Mouse (Mus musculus): ENCODE data around the gene Gm4969. TPM values are rescaled to one million over a fixed set of nuclear protein-coding genes. Genes with fewer than 3 reads are reported as not detected.

The Gm4969 gene
- total RNA-seq, 2 experiments from 2014 or later, result 0.21 to 0.27 TPM

DNA sequence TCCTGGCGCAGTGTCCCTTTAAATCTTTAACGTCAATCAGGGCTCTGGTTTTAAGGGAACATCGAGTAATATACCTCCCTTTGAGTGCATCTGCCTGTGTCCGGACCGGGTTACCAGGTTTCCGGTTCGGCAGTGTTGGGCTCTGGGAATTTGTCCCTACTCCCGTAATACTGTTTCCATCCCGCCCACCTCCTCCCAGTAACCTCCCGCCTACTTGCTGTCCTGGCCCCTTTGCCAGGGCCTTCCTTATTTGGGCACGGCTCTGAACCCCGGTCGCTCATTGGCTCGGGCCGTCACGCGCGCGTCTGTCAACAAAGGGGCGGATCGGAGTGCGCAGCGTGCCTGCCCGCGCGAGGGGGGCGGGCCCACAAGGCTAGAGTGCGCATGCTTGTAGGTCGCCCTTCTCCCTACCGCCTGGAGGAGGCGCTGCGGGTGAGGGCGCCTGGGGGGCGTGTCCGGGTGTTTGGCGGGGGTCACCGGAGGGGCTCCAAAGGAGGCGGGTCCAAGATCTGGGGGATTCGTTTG lies 13.2 kb upstream of the Gm4969 start:
- peak; percentile 94 to 96 for DNase-seq (ENCODE audit: extremely low spot score in 1 of 2, low spot score in 2 of 2)
- peak overlapping the region; percentile 95 for H3K27ac ChIP-seq
- TF ChIP-seq CTCF (IDR thresholded peaks at IDR 0.05), result peak; percentile 90
- intact Hi-C loops (cut with DNase I), result no loop called here
- peak overlapping the region; percentile 45 for H3K4me3 ChIP-seq

DNA sequence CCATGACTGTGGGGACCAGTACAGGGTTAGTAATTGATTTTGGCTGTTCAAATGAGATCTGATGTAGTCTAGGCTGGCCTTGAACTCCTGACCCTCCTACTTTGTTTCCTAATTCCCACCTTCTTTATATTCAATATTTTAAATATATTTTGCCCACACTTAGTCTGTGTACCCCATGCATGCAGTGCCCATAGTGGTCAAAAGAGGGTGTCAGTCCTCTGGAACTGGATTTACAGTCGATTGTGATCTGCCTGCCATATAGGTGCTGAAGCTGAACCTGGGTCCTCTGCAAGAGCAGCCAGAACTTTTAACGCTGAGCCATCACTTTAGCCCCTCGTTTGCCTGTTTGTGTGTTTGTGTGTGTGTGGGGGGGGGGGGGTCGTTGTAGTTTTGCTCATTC lies 12.5 kb upstream of the Gm4969 start:
- intact Hi-C loops (cut with DNase I), result no loop called here
- no peak for DNase-seq (ENCODE audit: extremely low spot score in 1 of 2, low spot score in 2 of 2)
- peak; percentile 35 for TF ChIP-seq CTCF (IDR thresholded peaks at IDR 0.05)
- H3K27ac ChIP-seq, result peak overlapping the region; percentile 95
- peak overlapping the region; percentile 45 for H3K4me3 ChIP-seq

DNA sequence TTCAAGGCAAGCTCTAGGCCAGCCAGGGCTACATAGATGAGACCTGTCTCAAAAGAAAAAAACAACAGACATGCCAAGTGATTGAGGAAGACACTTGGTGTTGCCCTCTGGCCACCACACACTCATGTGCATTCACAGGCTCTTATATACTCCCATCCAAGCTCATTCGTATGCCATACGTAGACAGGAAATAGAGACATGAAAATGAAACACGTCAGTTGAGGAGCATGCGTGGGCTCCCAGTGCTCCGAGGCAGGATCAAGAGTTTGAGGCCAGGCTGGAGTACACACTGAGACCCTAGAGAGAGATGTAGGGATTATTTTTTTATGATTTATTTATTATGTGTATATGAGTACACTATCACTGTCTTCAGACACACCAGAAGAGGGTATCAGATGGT lies 11.2 kb upstream of the Gm4969 start:
- H3K4me3 ChIP-seq, result no peak overlapping the region
- DNase-seq (ENCODE audit: extremely low spot score in 1 of 2, low spot score in 2 of 2), result no peak
- no peak for TF ChIP-seq CTCF (IDR thresholded peaks at IDR 0.05)
- no peak overlapping the region for H3K27ac ChIP-seq
- intact Hi-C loops (cut with DNase I), result no loop called here

DNA sequence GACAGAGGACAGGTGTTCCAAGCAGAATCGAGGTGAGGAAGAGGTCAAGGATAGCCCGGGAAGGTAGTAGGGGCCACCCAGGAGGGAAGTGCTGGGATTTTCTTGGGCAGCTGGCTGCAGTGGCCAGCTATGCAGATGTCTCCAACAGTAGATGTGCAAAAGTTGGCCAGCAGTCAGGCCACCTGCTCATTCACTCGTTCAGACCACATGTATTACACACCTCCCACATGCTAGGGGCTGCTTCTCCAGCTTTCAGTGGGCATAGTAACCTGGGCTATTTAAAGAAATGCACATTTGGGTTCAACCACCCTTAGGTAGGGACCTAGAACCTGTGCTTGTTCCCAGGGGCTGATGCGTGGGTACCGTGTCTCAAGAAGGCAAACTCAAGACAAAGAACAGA lies 9.6 kb upstream of the Gm4969 start:
- no peak overlapping the region for H3K4me3 ChIP-seq
- no peak overlapping the region for H3K27ac ChIP-seq
- intact Hi-C loops (cut with DNase I), result no loop called here
- no peak for TF ChIP-seq CTCF (IDR thresholded peaks at IDR 0.05)
- no peak for DNase-seq (ENCODE audit: extremely low spot score in 1 of 2, low spot score in 2 of 2)

GRCm38 (mm10) chr7:19124713-19125112 lies 6.5 kb upstream of the Gm4969 start:
- DNase-seq (ENCODE audit: extremely low spot score in 1 of 2, low spot score in 2 of 2), result no peak
- intact Hi-C loops (cut with DNase I), result no loop called here
- Histone ChIP-seq H3K4me3 (no peak overlapping the region), H3K27ac (no peak overlapping the region)
- TF ChIP-seq CTCF (IDR thresholded peaks at IDR 0.05), result no peak

- no peak overlapping the region for H3K27ac ChIP-seq
- no peak for TF ChIP-seq CTCF (IDR thresholded peaks at IDR 0.05)
- DNase-seq (ENCODE audit: extremely low spot score in 1 of 2, low spot score in 2 of 2), result no peak
- H3K4me3 ChIP-seq, result no peak overlapping the region
- intact Hi-C loops (cut with DNase I), result no loop called here
These were observed 3.5 kb upstream of the Gm4969 start for GRCm38 (mm10) chr7:19121686-19122085.

DNA sequence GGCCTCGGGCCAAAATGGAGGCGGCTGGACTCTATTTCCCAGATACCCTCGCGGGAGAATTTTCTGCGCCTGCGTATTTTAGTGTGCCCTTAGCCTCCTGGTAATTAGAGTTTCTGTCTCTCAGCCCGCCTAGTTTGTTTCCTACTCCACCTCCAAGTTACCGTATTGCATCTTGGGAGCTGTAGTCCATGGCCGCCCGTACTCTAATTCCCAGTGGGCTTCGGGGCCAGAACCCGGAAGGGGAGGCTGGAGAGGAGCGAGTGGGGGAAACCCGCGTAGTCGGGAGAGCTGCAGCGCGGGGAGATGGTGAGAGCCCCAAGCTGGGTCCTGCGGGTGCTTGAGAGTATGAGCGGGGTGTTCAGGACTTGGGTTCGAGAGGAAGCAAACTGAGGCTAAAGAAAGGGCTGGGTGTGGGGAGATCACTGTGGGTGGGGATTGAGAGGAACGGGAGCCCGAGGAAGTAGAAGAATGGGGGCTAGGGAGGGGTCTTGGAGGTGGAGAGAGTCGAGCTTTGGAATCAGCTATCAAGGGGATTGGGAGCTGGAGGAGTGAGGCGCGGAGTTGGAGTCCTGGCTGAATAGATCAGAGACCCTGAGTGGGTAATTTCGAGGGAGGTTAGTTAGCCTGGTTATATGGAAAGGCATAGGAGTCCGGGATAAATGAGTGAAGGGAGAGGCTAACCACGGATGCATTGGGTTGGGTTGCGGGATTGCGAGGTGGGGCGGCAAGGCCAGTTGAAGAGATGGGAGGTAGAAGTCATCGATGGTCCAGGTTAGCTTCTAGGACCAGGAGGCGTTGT lies 1.7 kb upstream of the Gm4969 start, which contains the start of gene Fbxo46:
Gene Fbxo46 (plus strand): TSS at position 229 of the 799 bp plus-strand sequence.
- H3K27ac ChIP-seq, result peak within 1 kb of the TSS; percentile 80
- peak; percentile 88 to 90 for DNase-seq (ENCODE audit: extremely low spot score in 1 of 2, low spot score in 2 of 2)
- no peak for TF ChIP-seq CTCF (IDR thresholded peaks at IDR 0.05)
- H3K4me3 ChIP-seq, result peak within 1 kb of the TSS; percentile 86
- intact Hi-C loops (cut with DNase I), result no loop called here

- intact Hi-C loops (cut with DNase I), result no loop called here
- no peak for TF ChIP-seq CTCF (IDR thresholded peaks at IDR 0.05)
- DNase-seq (ENCODE audit: extremely low spot score in 1 of 2, low spot score in 2 of 2), result no peak
- H3K27ac ChIP-seq, result no peak overlapping the region
- H3K4me3 ChIP-seq, result no peak overlapping the region
These were observed 915 bp upstream of the Gm4969 start for GRCm38 (mm10) chr7:19119083-19119482.

GRCm38 (mm10) chr7:19109565-19109964 lies 8.6 kb downstream of the Gm4969 start:
- H3K4me3 ChIP-seq, result no peak overlapping the region
- no peak for TF ChIP-seq CTCF (IDR thresholded peaks at IDR 0.05)
- intact Hi-C loops (cut with DNase I), result no loop called here
- no peak overlapping the region for H3K27ac ChIP-seq
- DNase-seq (ENCODE audit: extremely low spot score in 1 of 2, low spot score in 2 of 2), result no peak

GRCm38 (mm10) chr7:19107436-19107835 lies 10.7 kb downstream of the Gm4969 start:
- TF ChIP-seq CTCF (IDR thresholded peaks at IDR 0.05), result no peak
- no peak overlapping the region for H3K27ac ChIP-seq
- intact Hi-C loops (cut with DNase I), result no loop called here
- DNase-seq (ENCODE audit: extremely low spot score in 1 of 2, low spot score in 2 of 2), result no peak
- H3K4me3 ChIP-seq, result no peak overlapping the region

GRCm38 (mm10) chr7:19104486-19104885 lies 13.7 kb downstream of the Gm4969 start:
- intact Hi-C loops (cut with DNase I), result no loop called here
- Histone ChIP-seq H3K4me3 (no peak overlapping the region), H3K27ac (no peak overlapping the region)
- no peak for DNase-seq (ENCODE audit: extremely low spot score in 1 of 2, low spot score in 2 of 2)
- TF ChIP-seq CTCF (IDR thresholded peaks at IDR 0.05), result no peak

DNA sequence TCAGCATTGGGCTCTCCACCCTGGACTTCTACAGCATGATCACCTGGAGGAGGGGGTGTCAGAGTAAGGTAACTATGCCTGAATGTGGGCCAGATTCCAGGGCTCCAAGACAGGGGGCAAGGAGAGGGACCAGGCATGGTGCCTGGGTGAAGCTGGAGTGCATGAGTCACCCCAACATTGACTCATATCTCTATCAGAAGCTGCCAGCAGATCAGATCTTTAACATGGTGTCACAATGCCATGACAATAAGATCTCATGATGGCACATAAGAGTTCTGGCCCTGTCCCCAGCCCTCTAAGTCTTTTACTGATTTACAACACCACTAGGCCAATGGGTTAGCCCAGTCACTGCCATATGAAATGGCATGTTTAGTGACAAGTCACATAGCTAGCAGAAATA lies 14.4 kb downstream of the Gm4969 start:
- intact Hi-C loops (cut with DNase I), result no loop called here
- TF ChIP-seq CTCF (IDR thresholded peaks at IDR 0.05), result no peak
- H3K4me3 ChIP-seq, result no peak overlapping the region
- DNase-seq (ENCODE audit: extremely low spot score in 1 of 2, low spot score in 2 of 2), result no peak
- H3K27ac ChIP-seq, result no peak overlapping the region

DNA sequence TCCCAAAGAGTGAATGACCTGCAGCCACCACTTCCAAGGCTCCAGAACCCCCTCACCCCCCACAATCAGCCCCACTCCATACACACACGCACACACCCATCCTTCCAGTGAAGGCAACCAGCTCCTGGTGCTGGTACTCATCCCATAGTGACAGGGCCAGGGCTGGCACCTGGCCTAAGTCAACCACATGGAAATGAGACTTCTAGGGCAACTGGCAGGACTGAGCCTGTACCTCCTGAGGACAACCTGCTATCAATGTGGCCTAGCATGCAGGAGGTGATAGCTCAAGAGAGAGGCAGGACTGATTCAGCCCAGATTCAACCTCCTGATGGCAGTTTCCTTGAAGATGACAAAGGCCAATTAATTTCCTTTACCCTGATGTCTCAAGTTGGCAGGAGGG lies 17.9 kb downstream of the Gm4969 start:
- no peak for TF ChIP-seq CTCF (IDR thresholded peaks at IDR 0.05)
- Histone ChIP-seq H3K4me3 (no peak overlapping the region), H3K27ac (no peak overlapping the region)
- intact Hi-C loops (cut with DNase I), result no loop called here
- DNase-seq (ENCODE audit: extremely low spot score in 1 of 2, low spot score in 2 of 2), result no peak
